Mouse (Mus musculus) gastrocnemius, postnatal 14 days (tissue): ENCODE data around the gene Frem1. TPM values are rescaled to one million over a fixed set of nuclear protein-coding genes. Genes with fewer than 3 reads are reported as not detected.

Experiments
- DNase-seq: peaks from one replicate; pipeline ENCODE4 v3.0.0; 2021; ENCODE audit warnings: mixed read lengths
- intact Hi-C: fragments of 180-260 bp; cut with DNase I; formaldehyde crosslinking; loops from one replicate; pipeline ENCODE4 v1.15.1; 2025; ENCODE audit warnings: low total_unique reads
- total RNA-seq, 2 experiments: library from RNA; stranded (reverse); gene quantifications; 2 replicates each; pipeline ENCODE4 v1.2.3; 2021

The Frem1 gene
- total RNA-seq, 2 experiments from 2014 or later: 1.8 to 2.3 TPM

DNA sequence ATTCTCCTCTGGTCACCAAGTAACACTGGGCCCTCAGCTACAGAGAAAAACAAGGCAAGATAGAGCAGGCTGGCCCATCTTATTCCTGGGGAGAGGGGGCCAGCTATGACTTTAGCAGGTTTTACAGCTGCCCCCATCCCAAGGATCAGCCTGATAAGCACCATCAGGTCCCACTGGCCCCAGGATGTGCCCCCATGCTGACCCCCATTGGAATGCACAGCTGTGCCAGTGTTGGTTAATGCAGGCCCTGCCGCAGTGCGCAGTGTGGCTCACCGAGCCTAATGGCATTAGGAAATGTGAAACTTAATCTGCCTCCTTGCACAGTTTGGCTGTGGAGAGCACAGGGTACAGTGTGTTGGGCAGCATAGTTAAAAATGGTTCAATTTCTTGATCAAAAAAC is 11.4 kb downstream of the Frem1 start:
- DNase-seq: no peak
- intact Hi-C loops: no loop called here

DNA sequence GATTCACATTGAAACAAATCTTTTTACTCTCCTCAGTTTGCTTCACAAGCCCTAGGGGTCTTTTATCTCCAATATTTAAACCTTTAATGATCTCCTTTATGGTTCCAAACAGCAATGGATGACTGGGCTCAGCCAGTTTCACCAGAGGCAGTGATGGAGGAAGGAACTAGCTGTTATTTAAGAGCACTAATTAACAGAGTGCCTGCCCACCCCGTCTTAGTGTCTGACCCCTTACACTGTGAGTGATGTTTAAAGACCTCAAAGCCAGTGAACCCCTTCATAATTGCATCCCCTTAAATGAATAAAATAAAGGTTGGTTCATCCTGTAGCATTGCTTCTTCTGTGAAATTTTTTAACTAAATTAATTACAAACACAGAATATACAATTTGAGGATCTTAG is 19.4 kb downstream of the Frem1 start:
- no peak for DNase-seq
- intact Hi-C loops: no loop called here

DNA sequence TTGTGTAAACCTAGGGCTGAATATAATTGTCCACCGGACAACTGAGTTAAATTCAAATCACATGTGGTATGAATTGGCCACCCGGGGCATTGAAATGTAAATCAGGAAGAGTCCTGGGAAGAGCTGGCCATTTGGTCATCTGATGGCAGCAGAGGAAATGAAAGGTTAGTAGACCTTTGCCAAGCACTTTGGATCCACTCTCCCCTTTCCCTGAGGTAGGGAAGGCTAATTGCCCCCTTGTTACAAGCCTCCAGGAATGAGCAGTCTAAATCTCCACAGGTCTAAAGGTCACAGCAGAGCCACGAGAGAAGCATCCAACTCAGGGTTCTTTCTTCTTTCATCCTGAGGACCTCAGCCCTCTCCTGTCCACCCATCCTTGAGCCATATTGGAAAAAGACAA is 20.5 kb downstream of the Frem1 start:
- DNase-seq: no peak
- intact Hi-C loops: no loop called here

GRCm38 (mm10) chr4:83030097-83030496 is 22.0 kb downstream of the Frem1 start:
- intact Hi-C loops: no loop called here
- no peak for DNase-seq

GRCm38 (mm10) chr4:83020759-83021555 is 31.2 kb downstream of the Frem1 start:
- intact Hi-C loops: no loop called here
- DNase-seq: no peak

GRCm38 (mm10) chr4:83018111-83019105 is 33.7 kb downstream of the Frem1 start:
- DNase-seq: no peak
- intact Hi-C loops: no loop called here

DNA sequence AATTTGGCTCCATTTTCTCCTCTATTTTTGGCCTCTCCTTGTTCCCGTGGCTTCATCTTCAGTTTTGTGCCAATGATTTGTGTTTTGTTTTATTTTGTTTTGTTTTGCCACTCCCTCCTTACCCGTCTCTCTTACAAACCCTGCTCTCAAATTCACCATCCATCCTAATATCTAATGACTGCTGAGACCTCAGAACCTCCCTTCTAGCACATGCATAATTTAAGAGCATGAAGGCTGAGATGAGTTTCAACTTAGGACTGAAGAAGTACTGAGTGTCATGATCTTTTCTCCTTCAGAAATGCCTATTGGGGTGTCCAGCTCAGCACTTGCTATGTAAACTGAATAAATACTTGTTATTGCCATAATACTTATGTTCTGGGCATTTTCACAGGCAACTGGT is 37.6 kb downstream of the Frem1 start:
- intact Hi-C loops: no loop called here
- no peak for DNase-seq

- no peak for DNase-seq
- intact Hi-C loops: no loop called here
Measured at GRCm38 (mm10) chr4:83004086-83004485, 48.1 kb downstream of the Frem1 start.

DNA sequence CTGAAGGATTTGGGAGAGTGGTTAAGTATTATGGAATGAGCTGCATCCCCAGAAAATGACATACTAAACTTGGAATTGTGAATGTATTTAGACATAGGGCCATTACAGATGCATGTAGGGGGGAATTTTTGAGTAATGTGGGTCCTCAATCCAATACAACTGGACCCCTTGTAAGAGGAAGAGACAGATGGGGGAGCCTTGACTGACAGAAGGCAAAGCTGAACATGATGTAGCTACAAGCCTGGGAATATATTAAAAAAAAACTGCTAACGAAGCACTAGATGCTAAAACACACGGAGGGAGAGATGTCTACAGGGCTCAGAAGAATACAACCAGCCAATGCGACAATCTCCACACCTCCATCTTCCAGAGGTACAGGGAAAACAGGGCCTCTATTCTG is 60.1 kb downstream of the Frem1 start:
- no peak for DNase-seq
- intact Hi-C loops: no loop called here

DNA sequence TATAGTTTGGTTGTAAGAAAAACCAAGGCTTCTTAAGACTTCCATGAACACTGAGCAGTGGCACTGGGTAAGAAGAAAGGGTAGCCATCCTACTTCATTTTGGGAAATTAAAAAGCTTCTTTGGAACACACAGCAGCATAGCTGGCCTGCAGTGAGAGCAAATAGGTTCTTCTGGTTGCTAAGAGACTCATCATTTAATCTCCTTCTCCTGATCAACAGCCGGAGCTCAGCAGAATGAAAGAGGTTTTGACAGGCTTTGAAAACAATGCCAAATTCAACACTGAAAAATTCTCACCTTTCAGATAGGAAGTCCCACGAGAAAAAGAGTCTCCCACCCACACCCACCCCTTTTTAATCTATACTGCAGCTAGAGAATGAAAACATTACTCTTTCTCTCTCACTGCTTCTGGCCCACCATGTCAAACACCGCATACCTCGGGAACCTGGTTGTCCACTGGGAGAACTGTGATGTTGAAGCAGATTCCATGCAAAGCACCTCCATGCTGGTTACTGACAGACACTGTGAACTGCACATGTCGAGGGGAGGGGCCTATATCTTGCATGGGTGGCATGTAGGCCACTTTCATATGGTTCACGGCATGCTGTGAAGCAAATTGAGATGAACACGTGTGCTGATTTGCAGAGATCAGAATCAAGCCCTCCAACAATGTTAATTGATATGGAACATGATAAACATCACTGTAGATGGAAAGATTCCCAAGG is 61.0 kb downstream of the Frem1 start:
- no peak for DNase-seq
- intact Hi-C loops: no loop called here

GRCm38 (mm10) chr4:82972381-82972780 is 79.8 kb downstream of the Frem1 start:
- no peak for DNase-seq
- intact Hi-C loops: no loop called here

DNA sequence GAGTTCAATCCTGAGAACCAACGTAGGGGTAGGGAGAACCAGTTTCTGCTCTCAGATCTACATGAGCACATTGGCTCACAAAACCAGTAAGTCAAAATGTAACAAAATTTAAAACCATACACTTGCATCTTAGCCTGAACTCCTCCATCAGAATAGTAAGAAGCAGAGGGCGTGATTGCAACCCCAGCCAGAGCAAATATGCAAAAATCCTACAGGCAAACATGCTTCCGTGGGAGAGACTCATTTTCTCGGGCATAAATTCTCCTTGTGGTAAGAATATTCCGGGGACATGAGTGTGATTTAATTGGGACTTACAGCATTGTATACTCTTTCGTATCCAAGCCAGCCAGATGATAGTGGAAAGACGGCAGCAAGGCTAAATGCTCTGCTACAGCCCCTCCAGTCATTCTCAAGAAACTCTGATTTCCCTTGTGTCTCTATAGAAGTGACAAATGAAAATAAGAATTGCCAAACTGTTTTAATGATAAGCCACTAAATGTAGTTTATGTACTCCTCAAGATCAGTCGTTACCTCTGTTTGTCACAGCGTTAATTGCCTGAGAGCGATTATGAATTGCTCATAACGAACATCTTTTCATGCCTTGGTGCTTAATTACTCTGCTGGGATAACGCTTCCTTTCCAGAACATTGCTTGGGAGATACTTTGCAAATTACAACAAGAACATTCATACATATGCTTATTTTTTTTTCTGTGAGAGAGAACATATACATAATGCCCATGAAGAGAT is 81.1 kb downstream of the Frem1 start:
- intact Hi-C loops: no loop called here
- DNase-seq: no peak

DNA sequence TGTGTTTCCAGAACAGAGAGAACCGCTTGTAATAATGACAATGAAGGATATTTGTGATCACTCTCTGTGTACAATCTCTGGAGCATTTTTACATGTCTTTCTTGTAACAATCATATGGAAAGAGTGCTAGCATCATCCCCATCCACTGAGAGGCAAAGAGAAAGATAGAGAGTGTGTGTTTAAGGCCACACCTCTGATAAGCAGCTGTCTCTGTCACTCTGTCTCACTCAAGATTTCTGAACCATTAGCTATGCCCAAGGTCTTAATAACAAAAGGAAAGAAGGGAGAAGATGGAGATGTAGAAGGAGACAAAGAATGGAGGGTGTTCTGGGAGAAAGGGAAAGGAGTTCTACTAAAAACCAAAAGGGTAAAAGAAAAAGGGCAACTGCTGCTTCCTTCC is 91.1 kb downstream of the Frem1 start:
- intact Hi-C loops: no loop called here
- DNase-seq: no peak

GRCm38 (mm10) chr4:82957827-82958538 is 94.2 kb downstream of the Frem1 start:
- intact Hi-C loops: no loop called here
- DNase-seq: no peak

GRCm38 (mm10) chr4:82953992-82954391 is 98.1 kb downstream of the Frem1 start:
- DNase-seq: no peak
- intact Hi-C loops: no loop called here

- DNase-seq: no peak
- intact Hi-C loops: no loop called here
Measured at GRCm38 (mm10) chr4:82949511-82949910, 102.6 kb downstream of the Frem1 start.

GRCm38 (mm10) chr4:82946721-82947120 is 105.4 kb downstream of the Frem1 start:
- intact Hi-C loops: no loop called here
- DNase-seq: no peak

DNA sequence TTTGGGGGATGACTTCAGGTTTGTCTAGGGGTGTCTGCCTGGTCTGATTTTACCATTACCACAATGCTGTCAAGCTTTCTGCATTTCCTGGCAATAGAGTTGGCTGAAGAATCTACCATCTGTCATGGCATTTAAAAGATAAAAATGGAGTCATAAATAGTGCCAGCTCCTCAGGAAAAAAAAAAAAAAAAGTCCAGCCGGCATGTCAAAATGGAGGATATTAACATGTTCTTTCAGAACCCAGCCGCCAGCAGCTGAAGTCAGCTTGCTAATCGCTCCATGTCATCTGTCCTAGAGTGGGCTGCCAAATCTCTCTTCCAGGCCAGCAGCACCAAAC is 105.9 kb downstream of the Frem1 start:
- intact Hi-C loops: no loop called here

More for the DNA sequence above, 105.9 kb downstream of the Frem1 start:
- DNase-seq: no peak
